Mouse (Mus musculus) testis, adult 2 months (tissue): ENCODE results near the gene Slc25a1.

Source experiments
- CTCF ChIP-seq: fragments of 200-500 bp; IDR thresholded peaks from 2 replicates; pipeline ENCODE4 v1.5.1; 2012; ENCODE audit warnings: low read depth, mild to moderate bottlenecking, inconsistent platforms, low read length, moderate library complexity; ENCODE audit not compliant: control insufficient read depth, insufficient read depth, insufficient replicate concordance
- POLR2A ChIP-seq: fragments of 200-500 bp; IDR thresholded peaks from 2 replicates; pipeline ENCODE4 v1.6.1; 2012; ENCODE audit warnings: low read depth, mild to moderate bottlenecking, inconsistent platforms, low read length, moderate library complexity; ENCODE audit not compliant: control insufficient read depth

DNA sequence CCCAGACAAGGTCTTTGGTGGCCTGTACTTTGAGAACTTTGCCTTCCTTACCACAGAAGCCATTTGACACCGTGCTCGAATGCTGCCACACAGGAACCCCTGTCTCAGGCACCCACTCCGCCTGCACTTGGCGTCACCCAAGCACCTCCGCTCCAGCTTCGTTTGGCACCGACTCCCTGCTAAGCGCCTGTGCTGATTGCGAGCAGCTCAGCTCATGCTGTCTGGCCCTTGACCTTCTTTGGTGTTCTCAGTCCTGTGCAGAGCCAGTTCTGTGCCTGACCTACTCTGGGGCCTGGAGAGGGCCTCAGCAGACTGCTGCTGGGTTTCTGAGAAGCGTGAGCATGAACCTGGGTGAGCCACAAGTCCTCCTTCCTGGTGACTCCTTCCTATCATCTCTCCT is 8.8 kb upstream of the Slc25a1 start:
- TF ChIP-seq CTCF (no peak), POLR2A (no peak)
